Mouse (Mus musculus): ENCODE measurements at regions not wholly inside any gene's neighbourhood (a gene's known extent, or its start where the extent isn't known, plus 50 kb on each side); places are given as distances from the start of the nearest gene placed in this dataset.
A peak's percentile ranks its signal among the peaks of the same experiment; 100 is the strongest.

GRCm38 (mm10) chr10:118754791-118755190, 115.2 kb downstream of the Dyrk2 start:
- no peaks in the 10 kb centered on the region for H3K9me3 ChIP-seq (ENCODE audit: control insufficient read depth, low read length)
- H3K27ac ChIP-seq (replicated peaks), result no peak overlapping the region
- TF ChIP-seq EP300 (optimal IDR thresholded peaks at IDR 0.05), result no peak
- TF ChIP-seq CTCF (IDR thresholded peaks at IDR 0.05; ENCODE audit: low read depth), result no peak
- H3K4me3 ChIP-seq (ENCODE audit: low read depth, low read length), result no peak overlapping the region
- DNase-seq (ENCODE audit: low spot score), result no peak
- no peaks in the 10 kb centered on the region for H3K36me3 ChIP-seq (ENCODE audit: control insufficient read depth, insufficient read depth, low read length)
- H3K9ac ChIP-seq (ENCODE audit: low read length), result no peak overlapping the region
- no peaks in the 10 kb centered on the region for H3K27me3 ChIP-seq (ENCODE audit: control insufficient read depth, insufficient read depth, low read length)
- ATAC-seq (ENCODE audit: low FRiP score, low TSS enrichment), result no peak
- H3K4me2 ChIP-seq (replicated peaks; ENCODE audit: low read depth), result no peak overlapping the region
- H3K4me1 ChIP-seq (replicated peaks; ENCODE audit: control insufficient read depth, insufficient read depth), result no peaks in the 10 kb centered on the region
- 90% methylated on average over 13 of the region's 13 CpGs for WGBS

- Histone ChIP-seq H3K4me3 (ENCODE audit: low read depth, low read length) (no peak overlapping the region), H3K27me3 (ENCODE audit: control insufficient read depth, insufficient read depth, low read length) (no peaks in the 10 kb centered on the region), H3K9me3 (ENCODE audit: control insufficient read depth, low read length) (no peaks in the 10 kb centered on the region), H3K36me3 (ENCODE audit: control insufficient read depth, insufficient read depth, low read length) (no peaks in the 10 kb centered on the region), H3K9ac (ENCODE audit: low read length) (no peak overlapping the region), H3K27ac (replicated peaks) (no peak overlapping the region), H3K4me1 (replicated peaks; ENCODE audit: control insufficient read depth, insufficient read depth) (no peaks in the 10 kb centered on the region), H3K4me2 (replicated peaks; ENCODE audit: low read depth) (no peak overlapping the region)
- ATAC-seq (ENCODE audit: low FRiP score, low TSS enrichment) (peak; percentile 59; the same call in 1 of the 2 replicates), DNase-seq (ENCODE audit: low spot score) (no peak)
- no peak for TF ChIP-seq EP300 (optimal IDR thresholded peaks at IDR 0.05)
- WGBS, result 73% methylated on average over 18 of the region's 18 CpGs
These were observed 111.1 kb downstream of the Dyrk2 start for GRCm38 (mm10) chr10:118758825-118759471.

GRCm38 (mm10) chr10:118760441-118760840, 109.6 kb downstream of the Dyrk2 start:
- WGBS, result 70% methylated on average over 8 of the region's 8 CpGs
- H3K4me2 ChIP-seq (replicated peaks; ENCODE audit: low read depth), result no peak overlapping the region
- H3K27ac ChIP-seq (replicated peaks), result no peak overlapping the region
- TF ChIP-seq CTCF (IDR thresholded peaks at IDR 0.05; ENCODE audit: low read depth) (no peak), EP300 (optimal IDR thresholded peaks at IDR 0.05) (no peak)
- no peak overlapping the region for H3K9ac ChIP-seq (ENCODE audit: low read length)
- no peaks in the 10 kb centered on the region for H3K9me3 ChIP-seq (ENCODE audit: control insufficient read depth, low read length)
- DNase-seq (ENCODE audit: low spot score), result no peak
- H3K27me3 ChIP-seq (ENCODE audit: control insufficient read depth, insufficient read depth, low read length), result no peaks in the 10 kb centered on the region
- H3K36me3 ChIP-seq (ENCODE audit: control insufficient read depth, insufficient read depth, low read length), result no peaks in the 10 kb centered on the region
- H3K4me1 ChIP-seq (replicated peaks; ENCODE audit: control insufficient read depth, insufficient read depth), result no peaks in the 10 kb centered on the region
- no peak overlapping the region for H3K4me3 ChIP-seq (ENCODE audit: low read depth, low read length)
- no peak for ATAC-seq (ENCODE audit: low FRiP score, low TSS enrichment)

GRCm38 (mm10) chr10:118761101-118761868, 108.7 kb downstream of the Dyrk2 start:
- no peak overlapping the region for H3K4me2 ChIP-seq (replicated peaks; ENCODE audit: low read depth)
- 55% methylated on average over 10 of the region's 10 CpGs for WGBS
- H3K36me3 ChIP-seq (ENCODE audit: control insufficient read depth, insufficient read depth, low read length), result no peaks in the 10 kb centered on the region
- ATAC-seq (ENCODE audit: low FRiP score, low TSS enrichment) (no peak), DNase-seq (ENCODE audit: low spot score) (no peak)
- TF ChIP-seq EP300 (optimal IDR thresholded peaks at IDR 0.05), result no peak
- 0 out of 2 replicates have a peak, but pooled peaks have one; percentile 2 for TF ChIP-seq CTCF (IDR thresholded peaks at IDR 0.05; ENCODE audit: low read depth)
- H3K27me3 ChIP-seq (ENCODE audit: control insufficient read depth, insufficient read depth, low read length), result no peaks in the 10 kb centered on the region
- H3K4me1 ChIP-seq (replicated peaks; ENCODE audit: control insufficient read depth, insufficient read depth), result no peaks in the 10 kb centered on the region
- H3K4me3 ChIP-seq (ENCODE audit: low read depth, low read length), result no peak overlapping the region
- H3K27ac ChIP-seq (replicated peaks), result no peak overlapping the region
- H3K9ac ChIP-seq (ENCODE audit: low read length), result no peak overlapping the region
- no peaks in the 10 kb centered on the region for H3K9me3 ChIP-seq (ENCODE audit: control insufficient read depth, low read length)

GRCm38 (mm10) chr10:118765051-118765450, 105.0 kb downstream of the Dyrk2 start:
- DNase-seq (ENCODE audit: low spot score) (no peak), ATAC-seq (ENCODE audit: low FRiP score, low TSS enrichment) (no peak)
- no peaks in the 10 kb centered on the region for H3K27me3 ChIP-seq (ENCODE audit: control insufficient read depth, insufficient read depth, low read length)
- H3K4me3 ChIP-seq (ENCODE audit: low read depth, low read length), result no peak overlapping the region
- no peaks in the 10 kb centered on the region for H3K4me1 ChIP-seq (replicated peaks; ENCODE audit: control insufficient read depth, insufficient read depth)
- no peaks in the 10 kb centered on the region for H3K9me3 ChIP-seq (ENCODE audit: control insufficient read depth, low read length)
- TF ChIP-seq CTCF (IDR thresholded peaks at IDR 0.05; ENCODE audit: low read depth) (no peak), EP300 (optimal IDR thresholded peaks at IDR 0.05) (no peak)
- no peak overlapping the region for H3K27ac ChIP-seq (replicated peaks)
- no peak overlapping the region for H3K9ac ChIP-seq (ENCODE audit: low read length)
- no peaks in the 10 kb centered on the region for H3K36me3 ChIP-seq (ENCODE audit: control insufficient read depth, insufficient read depth, low read length)
- H3K4me2 ChIP-seq (replicated peaks; ENCODE audit: low read depth), result no peak overlapping the region
- WGBS, result 81% methylated on average over 9 of the region's 9 CpGs

Measured in stomach, postnatal 0 days (tissue).